Mouse (Mus musculus) stomach, postnatal 0 days (tissue): ENCODE measurements around the gene Ski. TPM values are rescaled to one million over a fixed set of nuclear protein-coding genes. Genes with fewer than 3 reads are reported as not detected.

Source experiments
- ATAC-seq: fragments of 200-750 bp; cut with Nextera tagmentation; 2 replicates; pipeline ENCODE4 v1.8.0; 2017; ENCODE audit not compliant: low FRiP score, low TSS enrichment
- DNase-seq: peaks from one replicate; pipeline ENCODE4 v3.0.0-alpha.2; 2016; ENCODE audit warnings: low spot score
- H3K27ac ChIP-seq: fragments of 300-500 bp; sonication (generic); replicated peaks from 2 replicates; pipeline ENCODE4 v1.5.1; 2014; ENCODE audit warnings: mild to moderate bottlenecking, control low read depth
- H3K27me3 ChIP-seq: fragments of 300-500 bp; sonication (generic); 2 replicates; pipeline ENCODE4 v1.6.1; 2014; ENCODE audit warnings: low read length; ENCODE audit not compliant: control insufficient read depth, insufficient read depth
- H3K36me3 ChIP-seq: fragments of 300-500 bp; sonication (generic); 2 replicates; pipeline ENCODE4 v1.6.1; 2014; ENCODE audit warnings: low read length, mixed read lengths; ENCODE audit not compliant: control insufficient read depth, insufficient read depth
- H3K4me1 ChIP-seq: fragments of 300-500 bp; sonication (generic); replicated peaks from 2 replicates; pipeline ENCODE4 v1.6.1; 2014; ENCODE audit warnings: antibody characterized with exemption; ENCODE audit not compliant: control insufficient read depth, insufficient read depth
- H3K4me2 ChIP-seq: fragments of 300-500 bp; sonication (generic); replicated peaks from 2 replicates; pipeline ENCODE4 v1.6.1; 2014; ENCODE audit warnings: low read depth, mild to moderate bottlenecking, control low read depth, moderate library complexity
- H3K4me3 ChIP-seq: fragments of 300-500 bp; sonication (generic); 2 replicates; pipeline ENCODE4 v1.5.1; 2014; ENCODE audit warnings: low read depth, low read length, control low read depth
- H3K9ac ChIP-seq: fragments of 300-500 bp; sonication (generic); 2 replicates; pipeline ENCODE4 v1.6.1; 2014; ENCODE audit warnings: mild to moderate bottlenecking, low read length, control low read depth, mixed read lengths
- H3K9me3 ChIP-seq: fragments of 300-500 bp; sonication (generic); 2 replicates; pipeline ENCODE4 v1.6.1; 2016; ENCODE audit warnings: low read length; ENCODE audit not compliant: control insufficient read depth
- CTCF ChIP-seq: IDR thresholded peaks from 2 replicates; pipeline ENCODE4 v1.5.1; 2016; ENCODE audit warnings: antibody characterized with exemption, low read depth, mild to moderate bottlenecking, moderate library complexity
- EP300 ChIP-seq: optimal IDR thresholded peaks from 2 replicates; pipeline ENCODE3; 2016; ENCODE audit warnings: antibody characterized with exemption
- WGBS: fragments of 180-500 bp; shearing (Covaris S2); extraction: QIAGEN DNeasy Blood & Tissue Kit; methylation state at CpG from one replicate; pipeline ENCODE4 v1.1.7; 2014; 5-methylcytosine and 5-hydroxymethylcytosine counted together
- polyA plus RNA-seq: library from polyadenylated mRNA; unstranded; fragments of >200 nt; fragmentation: Nextera tagmentation; extraction: Ambion mirVana; gene quantifications from 2 replicates; pipeline ENCODE4 v1.2.1, GENCODE M21; 2015

Gene Ski
- polyA plus RNA-seq, 1 experiment from 2014 or later: 9.7 TPM

DNA sequence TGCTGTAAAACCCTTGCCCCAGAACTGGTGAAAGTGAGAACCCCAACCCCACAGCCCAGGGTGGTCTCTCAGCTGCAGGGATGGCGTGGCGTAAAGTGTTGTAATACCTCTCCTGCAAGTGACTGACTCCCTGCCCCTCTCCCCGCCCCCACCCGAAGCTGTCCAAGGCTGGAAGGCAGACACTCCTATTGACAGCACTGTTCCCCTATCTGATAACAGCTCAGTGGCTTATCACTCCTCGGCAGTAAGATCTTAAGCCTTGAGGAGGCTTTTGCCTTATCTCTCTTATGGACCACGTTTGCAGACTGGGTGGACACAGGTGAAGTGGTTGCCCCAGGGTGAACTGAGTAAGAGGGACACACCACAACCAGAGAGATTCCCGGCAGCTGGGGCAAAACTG lies 97.1 kb downstream of the Ski start:
- Histone ChIP-seq H3K4me3 (no peak overlapping the region), H3K9ac (no peak overlapping the region), H3K4me2 (no peak overlapping the region), H3K36me3 (no peaks in the 10 kb centered on the region), H3K9me3 (no peaks in the 10 kb centered on the region), H3K4me1 (peaks cover 12% of the 10 kb centered on the region), H3K27ac (no peak overlapping the region), H3K27me3 (no peaks in the 10 kb centered on the region)
- ATAC-seq (no peak), DNase-seq (no peak)
- TF ChIP-seq CTCF (no peak), EP300 (no peak)
- WGBS: 43% methylated on average over 7 of the region's 7 CpGs

DNA sequence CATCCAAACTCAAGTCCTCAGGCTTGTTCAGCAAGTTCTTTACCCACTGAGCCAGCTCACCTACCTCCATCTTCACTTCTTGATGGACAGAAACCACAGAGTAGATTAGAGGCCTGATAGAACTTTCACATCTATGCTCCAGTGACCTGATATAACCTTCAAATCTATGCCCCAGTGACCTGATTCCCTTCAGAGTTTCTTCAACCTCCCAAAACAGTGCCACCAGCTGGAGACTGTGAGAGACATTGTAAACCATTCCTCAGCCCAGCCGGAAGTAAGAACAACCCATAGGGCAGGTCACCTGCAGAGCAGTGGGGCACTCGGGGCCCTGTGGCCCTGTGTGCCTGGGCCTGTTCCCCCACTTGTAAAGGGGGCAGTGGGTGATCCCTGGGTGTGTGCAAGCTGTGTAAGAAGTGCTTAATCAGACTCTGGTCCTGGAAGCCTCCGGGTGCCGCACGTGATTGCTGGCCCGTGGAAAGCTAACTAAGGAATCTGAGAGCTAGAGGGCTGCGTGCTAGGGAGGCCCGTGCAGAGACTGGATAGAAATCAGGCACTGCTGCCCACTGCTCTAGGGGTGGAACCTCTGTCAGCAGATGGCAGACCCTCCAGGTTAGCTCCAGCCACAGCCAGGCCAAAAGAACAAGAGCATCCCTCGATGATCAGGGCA lies 98.4 kb downstream of the Ski start:
- Histone ChIP-seq H3K27me3 (no peaks in the 10 kb centered on the region), H3K9me3 (no peaks in the 10 kb centered on the region), H3K4me3 (no peak overlapping the region), H3K27ac (no peak overlapping the region), H3K9ac (no peak overlapping the region), H3K4me2 (no peak overlapping the region), H3K4me1 (peaks cover 10% of the 10 kb centered on the region), H3K36me3 (no peaks in the 10 kb centered on the region)
- DNase-seq (no peak), ATAC-seq (no peak)
- TF ChIP-seq EP300: no peak
- peak; percentile 53 for TF ChIP-seq CTCF
- 71% methylated on average over 9 of the region's 9 CpGs for WGBS

DNA sequence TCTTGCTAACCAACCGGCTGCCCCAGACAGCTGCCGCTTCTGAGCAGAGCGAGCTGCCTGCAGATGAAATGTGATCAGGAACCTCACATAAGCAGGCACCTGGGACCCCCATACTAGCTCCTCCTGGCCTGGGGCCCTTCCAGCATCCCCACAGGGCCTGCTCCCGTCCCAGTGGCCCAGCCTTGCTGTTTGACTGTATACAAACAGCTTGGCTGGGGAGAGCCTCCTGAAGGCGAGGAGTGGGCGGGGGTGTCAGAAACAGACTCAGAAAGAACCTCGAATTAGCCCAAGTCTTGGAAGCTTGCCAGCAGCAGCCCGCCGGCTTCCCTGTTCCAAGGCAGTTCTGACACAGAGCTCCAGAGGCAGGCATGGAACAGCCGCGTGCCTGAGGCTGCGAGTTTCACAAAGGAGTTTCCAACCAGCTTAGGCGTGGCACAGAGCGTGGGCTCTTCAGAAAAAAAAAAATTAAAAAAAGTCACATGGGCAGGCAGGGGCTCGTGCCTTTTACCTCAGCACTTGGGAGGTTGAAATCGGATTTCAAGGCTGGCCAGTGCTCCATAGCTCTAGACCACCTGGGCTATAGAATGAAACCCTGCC lies 99.8 kb downstream of the Ski start:
- Histone ChIP-seq H3K4me2 (no peak overlapping the region), H3K27me3 (no peaks in the 10 kb centered on the region), H3K36me3 (no peaks in the 10 kb centered on the region), H3K9ac (peak overlapping the region; percentile 27), H3K4me3 (no peak overlapping the region), H3K4me1 (peaks cover 10% of the 10 kb centered on the region), H3K27ac (peak overlapping the region; percentile 89), H3K9me3 (no peaks in the 10 kb centered on the region)
- DNase-seq (peak; percentile 81), ATAC-seq (peak; percentile 53; the same call in 1 of the 2 replicates)
- TF ChIP-seq EP300 (no peak), CTCF (no peak)
- WGBS: 9% methylated on average over 16 of the region's 16 CpGs

DNA sequence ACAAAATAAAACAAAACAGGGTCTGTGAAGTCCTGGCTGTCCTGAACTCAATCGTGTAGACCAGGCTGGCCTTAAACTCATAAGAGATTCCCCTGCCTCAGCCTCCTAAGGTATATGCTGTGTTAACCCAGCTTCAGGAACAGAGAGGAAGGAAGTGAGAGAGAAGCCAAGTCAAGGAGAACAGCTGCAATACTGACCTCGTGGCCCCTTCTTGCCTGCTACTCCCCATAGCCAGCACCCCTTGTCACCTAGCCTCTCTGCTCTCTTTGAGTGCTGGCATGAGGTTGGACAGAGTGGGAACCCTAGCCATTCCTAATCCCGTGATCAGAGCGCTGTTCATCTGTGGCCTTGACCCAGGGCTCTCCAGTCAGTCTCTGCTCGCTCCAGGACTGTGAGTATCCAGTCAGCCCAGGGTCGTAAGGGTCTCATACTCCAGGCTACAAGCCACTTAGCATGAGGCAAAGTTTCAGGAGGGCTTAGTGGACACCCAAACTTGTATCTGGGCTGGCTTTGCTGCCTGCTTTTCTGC lies 100.4 kb downstream of the Ski start:
- no peaks in the 10 kb centered on the region for H3K27me3 ChIP-seq
- no peak for ATAC-seq

DNA sequence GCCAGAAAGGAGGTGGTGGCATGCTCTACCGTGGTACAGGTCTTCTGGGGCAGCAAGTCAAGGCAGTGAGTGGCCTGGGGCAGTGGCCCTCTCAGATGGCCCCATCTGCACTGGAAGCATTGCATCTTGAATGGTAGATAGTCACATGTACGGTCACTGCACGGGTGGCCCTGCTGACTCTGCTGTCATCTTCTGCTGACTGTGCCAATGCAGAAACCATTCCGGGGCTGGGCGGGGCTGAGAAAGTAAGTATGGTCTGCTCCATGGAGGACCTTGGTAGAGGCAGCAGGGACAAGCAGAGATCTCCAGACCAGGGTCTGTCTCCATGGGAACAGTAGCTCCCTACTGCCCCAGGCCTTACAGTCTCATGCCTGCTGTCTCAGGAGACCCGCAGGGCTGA lies 101.2 kb downstream of the Ski start:
- H3K4me3 ChIP-seq: no peak overlapping the region
- 0 out of 2 replicates have a peak, but pooled peaks have one; percentile 8 for ATAC-seq
- peak overlapping the region; percentile 89 for H3K27ac ChIP-seq
- peak; percentile 46 for DNase-seq
- no peak overlapping the region; the same call in 1 of the 2 replicates for H3K4me2 ChIP-seq
- H3K36me3 ChIP-seq: no peaks in the 10 kb centered on the region
- TF ChIP-seq CTCF (no peak), EP300 (no peak)
- no peaks in the 10 kb centered on the region for H3K9me3 ChIP-seq
- H3K27me3 ChIP-seq: no peaks in the 10 kb centered on the region
- peaks cover 12% of the 10 kb centered on the region for H3K4me1 ChIP-seq
- 57% methylated on average over 6 of the region's 6 CpGs for WGBS
- H3K9ac ChIP-seq: no peak overlapping the region

More for the DNA sequence above, 100.4 kb downstream of the Ski start:
- no peak overlapping the region for H3K4me3 ChIP-seq
- H3K9me3 ChIP-seq: no peaks in the 10 kb centered on the region
- DNase-seq: no peak
- no peaks in the 10 kb centered on the region for H3K36me3 ChIP-seq
- WGBS: 66% methylated on average over 6 of the region's 6 CpGs
- H3K4me2 ChIP-seq: no peak overlapping the region
- H3K4me1 ChIP-seq: peaks cover 12% of the 10 kb centered on the region
- no peak for TF ChIP-seq EP300
- no peak for TF ChIP-seq CTCF
- H3K9ac ChIP-seq: peak overlapping the region; percentile 27
- peak overlapping the region; percentile 89 for H3K27ac ChIP-seq

DNA sequence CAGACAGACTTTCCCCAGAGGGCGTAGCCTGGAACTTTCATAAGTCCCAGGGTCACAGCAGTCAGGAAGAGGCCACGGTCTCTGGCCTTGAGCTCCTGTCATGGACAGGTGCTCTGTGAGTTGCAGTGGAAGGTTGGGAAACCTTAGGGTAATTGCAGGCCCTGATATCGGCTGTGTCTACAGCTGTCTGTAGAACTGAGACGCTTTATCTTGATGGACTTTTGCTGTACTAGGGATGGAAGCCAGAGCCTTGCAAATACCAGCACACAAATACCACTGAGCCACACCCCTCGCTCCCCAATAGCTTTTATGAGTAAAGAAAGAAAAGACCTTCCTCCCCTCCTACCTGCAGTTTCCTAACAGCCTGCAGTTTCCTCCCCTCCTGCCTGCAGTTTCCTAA lies 101.8 kb downstream of the Ski start:
- H3K36me3 ChIP-seq: no peaks in the 10 kb centered on the region
- H3K27me3 ChIP-seq: no peaks in the 10 kb centered on the region
- ATAC-seq (peak; percentile 74), DNase-seq (peak; percentile 67)
- peaks cover 12% of the 10 kb centered on the region for H3K4me1 ChIP-seq
- H3K4me2 ChIP-seq: no peak overlapping the region
- no peak overlapping the region for H3K4me3 ChIP-seq
- H3K27ac ChIP-seq: peak overlapping the region; percentile 89
- H3K9ac ChIP-seq: no peak overlapping the region
- no peak for TF ChIP-seq CTCF
- peak; percentile 42 for TF ChIP-seq EP300
- WGBS: 56% methylated on average over 5 of the region's 5 CpGs
- no peaks in the 10 kb centered on the region for H3K9me3 ChIP-seq
